Mouse (Mus musculus) bone marrow macrophage, adult 2 months (primary cell): ENCODE measurements around the gene Terf2. TPM values are rescaled to one million over a fixed set of nuclear protein-coding genes. Genes with fewer than 3 reads are reported as not detected.
A peak's percentile ranks its signal among the peaks of the same experiment; 100 is the strongest.

Experiments used
- H3K27ac ChIP-seq: 2 replicates; pipeline ENCODE4 v1.5.1; 2012; ENCODE audit warnings: low read depth, low read length; ENCODE audit not compliant: insufficient read depth
- H3K4me1 ChIP-seq: 2 replicates; pipeline ENCODE4 v1.6.1; 2012; ENCODE audit warnings: low read length; ENCODE audit not compliant: control insufficient read depth, insufficient read depth
- H3K4me3 ChIP-seq: 2 replicates; pipeline ENCODE4 v1.5.1; 2012; ENCODE audit warnings: mild to moderate bottlenecking, low read length, moderate library complexity; ENCODE audit not compliant: insufficient read depth
- CTCF ChIP-seq: IDR thresholded peaks from 2 replicates; pipeline ENCODE4 v1.5.1; 2012; ENCODE audit warnings: low read depth, mild to moderate bottlenecking, low read length, moderate library complexity
- POLR2A ChIP-seq: IDR thresholded peaks from 2 replicates; pipeline ENCODE4 v1.6.1; 2012; ENCODE audit warnings: mild to moderate bottlenecking, low read depth, low read length, borderline replicate concordance
- polyA plus RNA-seq: library from polyadenylated mRNA; stranded (reverse); fragments of >200 nt; gene quantifications from 2 replicates; pipeline ENCODE4 v1.2.4, GENCODE M21; 2012; ENCODE audit not compliant: missing spikeins, insufficient read depth, insufficient read length

Terf2 gene
- 34.2 and 36.0 TPM in 2 replicates for polyA plus RNA-seq

DNA sequence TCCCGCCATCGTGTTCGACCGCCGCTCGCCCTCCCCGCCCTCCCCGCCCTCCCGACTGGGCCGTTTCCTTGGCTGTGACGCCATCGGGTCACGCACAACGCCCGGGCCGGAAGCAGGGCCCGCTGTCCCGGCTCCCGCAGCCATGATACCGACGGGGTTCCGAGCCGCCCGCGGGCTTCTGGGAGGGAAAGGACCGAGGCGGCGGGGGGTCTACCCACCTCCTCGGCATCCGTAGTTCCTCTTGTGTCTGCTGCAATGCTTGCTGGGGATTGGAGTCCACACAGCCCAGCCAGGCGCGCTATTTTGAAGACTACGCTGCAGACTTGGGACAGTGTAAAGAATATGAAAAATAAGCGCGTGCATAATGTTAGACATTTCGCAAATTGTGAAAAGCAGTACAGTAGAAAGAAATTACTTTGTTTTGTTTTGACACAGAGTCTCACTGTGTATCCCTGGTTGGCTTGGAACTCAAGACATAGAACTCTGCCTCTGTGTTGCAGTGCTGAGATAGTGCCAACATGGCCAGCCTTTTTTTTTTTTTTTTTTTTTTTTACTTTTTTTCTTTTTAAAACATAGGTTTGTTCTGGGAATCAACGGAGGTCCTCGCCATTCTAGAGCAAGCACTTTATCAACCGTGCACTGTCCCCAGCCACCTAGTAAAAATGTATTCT is at the start of gene Terf2:
Terf2 (minus strand) TSS at position 182 of the 671 bp plus-strand sequence.
- H3K4me3 ChIP-seq = peak within 1 kb of the TSS; percentile 93
- TF ChIP-seq POLR2A = no peak; the same call in 1 of the 2 replicates
- TF ChIP-seq CTCF = no peak
- peak within 1 kb of the TSS; percentile 83 for H3K27ac ChIP-seq
- peaks cover 13% of the 10 kb centered on the region for H3K4me1 ChIP-seq

GRCm38 (mm10) chr8:107143501-107143900 is 47.2 kb upstream of the Terf2 start:
- peaks cover 16% of the 10 kb centered on the region for H3K4me1 ChIP-seq
- TF ChIP-seq POLR2A = no peak
- no peak for TF ChIP-seq CTCF

DNA sequence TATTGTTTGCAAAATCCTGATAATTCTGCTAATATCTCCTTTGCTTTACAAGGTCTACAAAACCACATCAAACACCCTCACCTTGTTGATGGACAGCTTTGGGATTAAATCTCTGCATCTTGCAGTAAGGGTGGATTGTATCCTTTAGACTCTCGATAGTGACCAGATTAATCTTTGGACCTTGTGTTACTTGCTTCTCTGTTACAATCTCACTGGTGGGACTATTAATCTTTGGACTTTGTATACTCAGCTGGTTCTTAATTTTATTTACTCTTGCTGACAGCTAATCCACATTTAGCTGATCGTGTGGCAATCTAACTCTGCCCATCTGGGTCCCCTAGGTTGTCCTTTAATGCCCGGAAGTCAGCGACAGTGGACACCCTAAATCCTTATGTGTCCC is 46.2 kb upstream of the Terf2 start:
- TF ChIP-seq POLR2A = no peak
- no peak for TF ChIP-seq CTCF
- H3K27ac ChIP-seq = no peak overlapping the region
- no peak overlapping the region for H3K4me3 ChIP-seq
- peaks cover 16% of the 10 kb centered on the region for H3K4me1 ChIP-seq

More at GRCm38 (mm10) chr8:107143501-107143900, 47.2 kb upstream of the Terf2 start:
- Histone ChIP-seq H3K4me3 (no peak overlapping the region), H3K27ac (no peak overlapping the region)

DNA sequence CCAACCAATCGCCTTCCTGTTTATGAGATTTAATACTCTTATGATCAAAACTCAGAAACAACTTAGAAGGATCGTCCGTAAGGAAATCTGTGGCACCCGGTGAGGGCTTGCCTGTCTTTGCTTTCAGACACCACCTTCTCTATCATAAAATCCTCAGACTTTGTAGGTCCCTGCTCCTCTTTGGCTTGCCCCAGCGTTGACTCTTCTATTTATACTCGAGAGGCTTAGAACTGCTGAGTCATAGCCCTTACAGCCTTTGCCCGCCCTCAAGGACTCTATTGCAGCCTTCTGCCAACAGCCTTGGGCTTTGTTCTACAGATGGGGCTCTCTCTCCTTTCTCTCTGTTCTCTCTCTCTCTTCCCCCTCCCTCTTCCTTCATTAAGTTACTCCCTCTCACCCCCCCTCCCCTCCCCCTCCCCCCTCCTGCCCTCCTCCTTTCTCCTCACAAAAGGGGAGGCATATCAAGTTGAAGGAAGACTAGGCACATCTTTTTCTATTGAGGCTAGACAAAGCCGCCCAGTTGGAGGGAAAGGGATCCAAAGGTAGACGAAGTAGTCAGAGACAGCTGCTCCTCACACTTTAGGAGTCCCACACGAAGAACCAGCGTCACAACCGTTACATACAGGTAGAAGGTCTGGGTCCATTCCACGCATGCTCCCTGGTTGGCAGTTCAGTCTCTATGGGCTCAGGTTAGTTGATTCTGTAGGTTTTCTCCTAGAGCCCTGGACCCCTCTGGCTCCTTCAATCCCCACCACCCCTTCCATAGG is 43.5 kb upstream of the Terf2 start:
- peak overlapping the region; percentile 1; the same call in 1 of the 2 replicates for H3K27ac ChIP-seq
- peaks cover 14% of the 10 kb centered on the region for H3K4me1 ChIP-seq
- H3K4me3 ChIP-seq = no peak overlapping the region
- TF ChIP-seq CTCF = no peak
- no peak for TF ChIP-seq POLR2A

DNA sequence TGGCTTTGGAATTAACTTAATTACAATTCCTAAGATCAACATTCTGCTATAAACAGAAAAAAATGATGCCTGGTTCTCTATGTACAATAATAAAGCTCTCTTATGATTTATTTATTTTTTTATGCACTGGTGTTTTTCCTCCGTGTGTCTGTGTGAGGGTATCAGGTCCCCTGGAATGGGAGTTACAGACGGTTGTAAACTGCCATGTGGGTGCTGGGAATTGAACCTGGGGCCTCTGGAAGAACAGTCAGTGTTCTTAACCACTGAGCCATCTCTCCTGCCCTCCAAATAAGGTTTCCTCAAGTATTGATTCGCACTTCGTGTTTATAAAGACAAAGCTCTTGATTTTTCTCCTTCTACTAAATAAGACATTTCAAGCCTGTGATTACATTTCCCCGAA is 42.0 kb upstream of the Terf2 start:
- peaks cover 14% of the 10 kb centered on the region for H3K4me1 ChIP-seq
- TF ChIP-seq POLR2A (no peak), CTCF (no peak)
- no peak overlapping the region for H3K4me3 ChIP-seq
- no peak overlapping the region for H3K27ac ChIP-seq

DNA sequence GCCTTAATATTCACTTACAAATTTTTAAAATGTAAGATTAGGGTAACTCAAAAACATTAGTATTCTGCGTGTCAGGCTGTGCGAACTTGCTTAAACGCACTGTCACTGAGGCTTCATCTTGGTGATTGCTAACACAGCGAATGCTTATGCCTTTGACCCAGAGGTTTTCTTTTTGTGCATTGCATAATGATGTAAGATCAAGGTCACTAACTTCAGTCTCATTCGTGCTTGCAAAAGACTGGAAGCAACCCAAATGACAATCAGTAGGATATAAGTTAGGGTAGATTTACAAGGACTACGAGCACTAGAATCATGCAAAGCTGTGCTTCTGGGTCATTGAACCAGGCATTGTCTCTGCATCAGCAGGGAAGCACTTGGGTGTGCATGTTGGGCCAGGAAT is 41.2 kb upstream of the Terf2 start:
- Histone ChIP-seq H3K4me1 (peaks cover 14% of the 10 kb centered on the region), H3K4me3 (no peak overlapping the region), H3K27ac (no peak overlapping the region)
- TF ChIP-seq CTCF (no peak), POLR2A (no peak)

GRCm38 (mm10) chr8:107136003-107136612 is 39.8 kb upstream of the Terf2 start:
- TF ChIP-seq POLR2A = no peak
- TF ChIP-seq CTCF = no peak
- peaks cover 14% of the 10 kb centered on the region for H3K4me1 ChIP-seq
- H3K4me3 ChIP-seq = no peak overlapping the region
- H3K27ac ChIP-seq = no peak overlapping the region

DNA sequence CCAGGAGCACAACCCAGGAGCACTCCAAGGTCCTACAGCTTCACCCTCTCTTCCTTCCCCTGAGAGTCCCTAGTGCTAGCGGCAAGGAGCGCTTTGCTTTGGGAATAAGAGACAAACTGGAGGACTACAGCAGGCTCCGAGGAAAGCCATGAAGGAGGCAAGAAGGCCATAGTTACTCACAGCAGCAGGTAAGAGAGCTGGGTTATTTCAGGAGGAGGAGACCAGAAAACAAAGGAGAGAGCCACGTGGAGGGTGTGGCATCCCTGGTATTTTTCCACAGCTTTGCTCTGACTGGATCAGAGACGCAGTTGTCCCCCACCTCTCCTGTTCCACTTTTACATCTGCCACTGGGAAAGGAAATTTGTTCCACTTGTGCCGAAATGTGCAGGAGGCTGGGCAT is 37.5 kb upstream of the Terf2 start:
- TF ChIP-seq POLR2A (no peak), CTCF (no peak)
- Histone ChIP-seq H3K4me3 (no peak overlapping the region), H3K27ac (no peak overlapping the region), H3K4me1 (no peaks in the 10 kb centered on the region)

GRCm38 (mm10) chr8:107132581-107133491 is 36.5 kb upstream of the Terf2 start:
- H3K27ac ChIP-seq = no peak overlapping the region
- no peak overlapping the region for H3K4me3 ChIP-seq
- TF ChIP-seq CTCF (no peak), POLR2A (no peak)
- no peaks in the 10 kb centered on the region for H3K4me1 ChIP-seq

- Histone ChIP-seq H3K4me1 (peaks cover 5% of the 10 kb centered on the region; the same call in 1 of the 2 replicates), H3K27ac (no peak overlapping the region), H3K4me3 (no peak overlapping the region)
- TF ChIP-seq POLR2A (no peak), CTCF (no peak)
Measured at GRCm38 (mm10) chr8:107130028-107130427, 33.7 kb upstream of the Terf2 start.
